Mouse (Mus musculus) erythroblast, embryonic 14.5 days (primary cell): ENCODE measurements around the gene Zfp296.
"Not testable (repeated sequence)": the region's sequence is repeated elsewhere in the genome, so short reads cannot be mapped to it uniquely, and the experiment has no call there.

Experiments used
- GATA1 ChIP-seq: IDR thresholded peaks from 2 replicates; pipeline ENCODE4 v1.6.1; 2012; ENCODE audit warnings: low read length, inconsistent platforms, mixed read lengths
- TAL1 ChIP-seq: IDR thresholded peaks from 3 replicates; pipeline ENCODE4 v1.6.1; 2012; ENCODE audit warnings: low read length, inconsistent platforms, mixed read lengths

DNA sequence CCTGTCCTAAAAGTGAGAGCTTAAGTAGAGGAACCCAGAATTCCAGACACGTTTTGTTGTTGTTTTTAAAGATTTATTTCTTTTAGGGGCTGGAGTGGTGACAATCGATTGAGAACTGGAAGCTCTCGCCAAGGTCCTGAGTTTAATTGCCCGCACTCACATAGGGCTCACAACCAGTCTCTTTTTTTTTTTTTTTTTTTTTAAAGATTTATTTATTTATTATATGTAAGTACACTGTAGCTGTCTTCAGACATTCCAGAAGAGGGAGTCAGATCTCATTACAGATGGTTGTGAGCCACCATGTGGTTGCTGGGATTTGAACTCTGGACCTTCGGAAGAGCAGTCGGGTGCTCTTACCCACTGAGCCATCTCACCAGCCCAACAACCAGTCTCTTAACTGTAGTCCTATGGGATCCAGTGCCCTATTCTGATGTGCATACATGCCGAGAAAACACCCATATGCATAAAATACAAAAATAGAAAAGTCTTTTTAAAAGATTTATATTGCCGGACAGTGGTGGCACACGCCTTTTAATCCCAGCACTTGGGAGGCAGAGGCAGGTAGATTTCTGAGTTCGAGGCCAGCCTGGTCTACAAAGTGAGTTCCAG is 27.6 kb downstream of the Zfp296 start:
- not testable (repeated sequence) for TF ChIP-seq GATA1, TAL1
